Mouse (Mus musculus): ENCODE data around the gene Zbtb49. TPM values are rescaled to one million over a fixed set of nuclear protein-coding genes. Genes with fewer than 3 reads are reported as not detected.
A peak's percentile ranks its signal among the peaks of the same experiment; 100 is the strongest.

Zbtb49 gene
- polyA plus RNA-seq (2014; fragmentation: Nextera tagmentation; extraction: Ambion mirVana), result 9.2 and 10.1 TPM in 2 replicates

DNA sequence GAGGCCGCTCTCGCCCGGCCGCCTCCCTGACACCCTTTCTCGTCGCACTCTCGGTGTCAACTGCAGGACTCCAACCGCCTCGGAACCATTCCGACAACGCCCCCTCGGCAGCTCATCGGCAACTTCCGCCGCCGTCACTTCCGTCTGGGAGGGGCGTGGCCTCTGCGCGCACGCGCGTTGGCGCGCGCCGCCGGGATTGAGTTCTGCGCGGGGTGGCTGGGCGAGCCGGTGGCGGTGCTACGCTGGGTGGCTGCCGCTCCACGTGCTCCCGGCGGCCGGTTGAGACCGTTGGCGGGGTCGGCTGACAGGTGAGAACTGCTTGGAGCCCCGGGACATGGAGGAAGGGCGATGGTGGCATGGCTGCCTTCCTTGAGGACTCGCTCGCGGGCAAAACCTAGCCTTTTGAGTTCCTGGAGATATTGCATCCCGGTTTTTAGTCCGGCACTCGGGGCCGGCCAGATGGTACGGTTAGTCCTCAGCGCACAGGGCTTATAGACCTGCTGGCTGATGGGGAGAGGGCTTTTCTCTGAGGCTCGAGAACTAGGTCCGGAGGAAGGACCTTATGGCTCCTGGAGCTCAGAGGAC is at the start of gene Zbtb49, which contains the start of gene Lyar:
Zbtb49 (minus strand) TSS at position 130 of the 585 bp plus-strand sequence.
Lyar (plus strand) TSS at position 143 of the 585 bp plus-strand sequence.
- Histone ChIP-seq H3K4me2 (peak within 1 kb of the TSS; percentile 82), H3K27me3 (replicated peaks; ENCODE audit: control insufficient read depth, insufficient read depth, low read length) (no peaks in the 10 kb centered on the region), H3K36me3 (ENCODE audit: control insufficient read depth, insufficient read depth, low read length) (peaks cover 8% of the 10 kb centered on the region), H3K4me1 (replicated peaks; ENCODE audit: control insufficient read depth, insufficient read depth, low read length) (peaks cover 7% of the 10 kb centered on the region), H3K9me3 (ENCODE audit: control insufficient read depth, low read length) (no peaks in the 10 kb centered on the region), H3K27ac (ENCODE audit: low read depth, low read length) (peak within 1 kb of the TSS; percentile 55), H3K4me3 (ENCODE audit: low read depth, low read length) (peak within 1 kb of the TSS; percentile 92), H3K9ac (ENCODE audit: low read depth, low read length) (peak within 1 kb of the TSS; percentile 84)
- peak; percentile 94 for DNase-seq (ENCODE audit: low spot score)
- WGBS, result under 1% methylated on average over 55 of the region's 55 CpGs
- peak; percentile 91 for ATAC-seq (replicated peaks; ENCODE audit: low FRiP score)

DNA sequence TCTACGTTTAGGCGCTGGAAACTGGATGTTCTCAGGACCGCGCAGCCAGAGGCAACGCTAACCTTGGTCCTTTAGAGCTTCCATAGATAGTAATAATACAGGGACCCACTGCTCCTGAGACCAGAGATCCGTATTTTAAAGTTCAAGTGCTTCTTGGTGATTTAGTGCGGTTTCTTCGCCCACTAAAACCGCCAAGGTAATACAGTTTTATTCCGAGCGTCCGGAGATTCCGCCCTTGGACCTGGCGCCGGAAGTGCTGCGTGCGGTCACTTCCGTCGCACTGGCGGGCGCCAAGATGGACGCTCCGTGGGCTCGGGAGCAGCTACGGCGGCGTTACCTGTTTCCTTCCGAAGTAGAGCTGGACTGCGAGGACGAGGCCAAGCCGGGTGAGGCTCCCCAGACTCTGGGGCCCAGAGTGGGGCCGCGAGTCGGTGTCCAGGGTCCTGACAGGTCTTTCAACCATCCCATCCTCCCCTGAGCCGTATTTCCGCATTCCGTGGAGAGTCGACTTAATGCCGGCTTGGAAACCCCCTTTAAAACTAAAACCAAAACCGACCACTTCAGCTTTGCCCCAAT is 39.9 kb upstream of the Zbtb49 start, which contains the start of gene Tmem128:
Tmem128 (plus strand) TSS at position 79 of the 576 bp plus-strand sequence.
- no peaks in the 10 kb centered on the region for H3K9me3 ChIP-seq (ENCODE audit: control insufficient read depth, low read length)
- peak within 1 kb of the TSS; percentile 56 for H3K4me2 ChIP-seq
- ATAC-seq (replicated peaks; ENCODE audit: low FRiP score) (peak; percentile 73), DNase-seq (ENCODE audit: low spot score) (peak; percentile 76)
- peak within 1 kb of the TSS; percentile 64 for H3K27ac ChIP-seq (ENCODE audit: low read depth, low read length)
- H3K4me3 ChIP-seq (ENCODE audit: low read depth, low read length), result peak within 1 kb of the TSS; percentile 76
- WGBS, result under 1% methylated on average over 40 of the region's 40 CpGs
- H3K4me1 ChIP-seq (replicated peaks; ENCODE audit: control insufficient read depth, insufficient read depth, low read length), result peaks cover 3% of the 10 kb centered on the region; the same call in 1 of the 2 replicates
- H3K27me3 ChIP-seq (replicated peaks; ENCODE audit: control insufficient read depth, insufficient read depth, low read length), result no peaks in the 10 kb centered on the region
- H3K9ac ChIP-seq (ENCODE audit: low read depth, low read length), result peak within 1 kb of the TSS; percentile 78
- peaks cover 11% of the 10 kb centered on the region; the same call in 1 of the 2 replicates for H3K36me3 ChIP-seq (ENCODE audit: control insufficient read depth, insufficient read depth, low read length)

DNA sequence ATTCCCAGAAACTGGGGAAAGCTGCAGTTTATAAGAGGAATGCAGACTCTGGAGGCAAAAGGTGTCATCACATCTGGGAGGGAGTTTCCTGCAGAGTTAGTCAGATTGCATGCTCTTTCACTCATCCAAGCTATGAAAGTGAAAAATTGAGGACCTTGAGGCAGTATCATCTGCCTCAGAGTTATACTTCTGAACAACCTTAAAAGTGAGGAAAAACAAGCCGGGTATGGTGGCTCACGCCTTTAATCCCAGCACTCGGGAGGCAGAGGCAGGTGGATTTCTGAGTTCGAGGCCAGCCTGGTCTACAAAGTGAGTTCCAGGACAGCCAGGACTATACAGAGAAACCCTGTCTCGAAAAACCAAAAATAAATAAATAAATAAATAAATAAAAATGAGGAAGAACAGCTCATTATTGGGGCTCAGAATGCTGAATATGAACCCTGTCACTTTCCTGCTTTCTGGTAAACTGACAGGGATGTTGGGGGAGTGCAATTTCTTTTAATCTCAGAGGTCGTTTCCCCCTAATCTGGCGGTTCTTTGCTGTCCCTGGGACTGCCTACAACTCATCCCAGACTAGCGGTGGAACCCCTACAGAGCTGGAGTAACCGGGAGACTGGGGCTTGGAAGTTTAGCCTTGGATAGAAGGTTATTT is 39.3 kb upstream of the Zbtb49 start:
- peaks cover 3% of the 10 kb centered on the region; the same call in 1 of the 2 replicates for H3K4me1 ChIP-seq (replicated peaks; ENCODE audit: control insufficient read depth, insufficient read depth, low read length)
- peak overlapping the region; percentile 56 for H3K4me2 ChIP-seq
- H3K4me3 ChIP-seq (ENCODE audit: low read depth, low read length), result peak overlapping the region; percentile 76
- WGBS, result 38% methylated on average over 9 of the region's 9 CpGs
- H3K9ac ChIP-seq (ENCODE audit: low read depth, low read length), result peak overlapping the region; percentile 78
- DNase-seq (ENCODE audit: low spot score) (no peak), ATAC-seq (replicated peaks; ENCODE audit: low FRiP score) (0 out of 2 replicates have a peak, but pooled peaks have one; percentile 14)
- H3K27me3 ChIP-seq (replicated peaks; ENCODE audit: control insufficient read depth, insufficient read depth, low read length), result no peaks in the 10 kb centered on the region
- peaks cover 10% of the 10 kb centered on the region; the same call in 1 of the 2 replicates for H3K36me3 ChIP-seq (ENCODE audit: control insufficient read depth, insufficient read depth, low read length)
- peak overlapping the region; percentile 64; the same call in 1 of the 2 replicates for H3K27ac ChIP-seq (ENCODE audit: low read depth, low read length)
- no peaks in the 10 kb centered on the region for H3K9me3 ChIP-seq (ENCODE audit: control insufficient read depth, low read length)

DNA sequence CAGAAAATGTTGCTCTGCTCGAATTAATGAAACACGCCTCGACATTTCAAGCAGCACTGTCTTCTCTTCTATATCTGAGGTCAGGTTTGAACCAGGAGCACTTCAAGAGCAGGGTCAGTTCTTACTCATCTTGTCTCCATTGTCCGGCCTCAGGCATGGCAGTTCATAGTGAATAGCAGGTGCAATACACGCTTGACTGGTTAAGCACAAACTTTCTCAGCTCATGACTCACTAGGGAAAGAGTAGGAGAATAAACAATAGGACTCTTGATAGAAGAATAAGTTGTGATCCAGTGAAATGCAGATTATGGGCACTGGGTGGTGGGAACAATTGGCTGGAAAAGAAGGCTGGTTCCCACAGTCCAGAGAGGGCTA is 38.5 kb upstream of the Zbtb49 start:
- Histone ChIP-seq H3K4me1 (replicated peaks; ENCODE audit: control insufficient read depth, insufficient read depth, low read length) (peaks cover 3% of the 10 kb centered on the region; the same call in 1 of the 2 replicates), H3K27me3 (replicated peaks; ENCODE audit: control insufficient read depth, insufficient read depth, low read length) (no peaks in the 10 kb centered on the region), H3K27ac (ENCODE audit: low read depth, low read length) (no peak overlapping the region), H3K4me2 (no peak overlapping the region), H3K9ac (ENCODE audit: low read depth, low read length) (no peak overlapping the region), H3K4me3 (ENCODE audit: low read depth, low read length) (no peak overlapping the region), H3K9me3 (ENCODE audit: control insufficient read depth, low read length) (no peaks in the 10 kb centered on the region), H3K36me3 (ENCODE audit: control insufficient read depth, insufficient read depth, low read length) (peaks cover 7% of the 10 kb centered on the region; the same call in 1 of the 2 replicates)
- DNase-seq (ENCODE audit: low spot score) (no peak), ATAC-seq (replicated peaks; ENCODE audit: low FRiP score) (no peak)
- WGBS, result 89% methylated on average over 5 of the region's 5 CpGs

DNA sequence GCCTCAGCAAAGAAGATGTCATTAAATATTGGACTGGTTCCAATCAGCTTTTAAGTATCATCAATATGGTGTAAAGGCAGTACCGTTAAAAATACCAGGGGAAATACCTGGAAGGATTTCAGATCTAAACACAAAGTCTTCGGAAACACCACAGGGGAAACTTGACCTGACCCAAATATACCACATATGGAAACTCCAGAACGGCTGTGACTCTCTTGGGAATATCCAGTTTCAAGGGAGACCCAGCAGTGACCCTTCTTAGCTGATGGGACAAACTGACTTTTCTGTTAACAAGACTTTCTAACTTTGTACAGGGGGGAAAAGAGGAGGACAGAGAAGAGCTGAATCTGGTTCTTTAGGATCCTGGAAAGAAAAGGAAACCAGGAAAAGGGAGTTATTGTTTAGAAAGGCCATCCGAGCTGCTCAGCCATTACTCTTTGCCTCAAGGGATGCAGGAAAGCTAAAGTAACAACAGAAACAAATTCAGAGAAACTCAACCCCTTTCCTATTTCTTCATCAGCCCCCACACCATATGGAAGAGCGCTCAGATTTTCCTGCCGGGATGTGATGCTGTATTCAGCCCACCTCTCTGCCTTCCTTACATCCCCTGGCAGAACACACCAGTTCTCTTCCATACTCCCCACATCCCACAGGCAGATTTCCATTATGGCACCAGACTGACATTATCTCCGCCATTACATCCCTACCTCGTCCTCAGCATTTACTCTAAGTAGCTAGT is 37.9 kb upstream of the Zbtb49 start:
- Histone ChIP-seq H3K9me3 (ENCODE audit: control insufficient read depth, low read length) (no peaks in the 10 kb centered on the region), H3K27ac (ENCODE audit: low read depth, low read length) (no peak overlapping the region), H3K27me3 (replicated peaks; ENCODE audit: control insufficient read depth, insufficient read depth, low read length) (no peaks in the 10 kb centered on the region), H3K4me2 (no peak overlapping the region), H3K4me3 (ENCODE audit: low read depth, low read length) (no peak overlapping the region), H3K9ac (ENCODE audit: low read depth, low read length) (no peak overlapping the region), H3K4me1 (replicated peaks; ENCODE audit: control insufficient read depth, insufficient read depth, low read length) (peaks cover 3% of the 10 kb centered on the region; the same call in 1 of the 2 replicates), H3K36me3 (ENCODE audit: control insufficient read depth, insufficient read depth, low read length) (peaks cover 4% of the 10 kb centered on the region; the same call in 1 of the 2 replicates)
- 83% methylated on average over 8 of the region's 8 CpGs for WGBS
- no peak for DNase-seq (ENCODE audit: low spot score)
- ATAC-seq (replicated peaks; ENCODE audit: low FRiP score), result no peak

DNA sequence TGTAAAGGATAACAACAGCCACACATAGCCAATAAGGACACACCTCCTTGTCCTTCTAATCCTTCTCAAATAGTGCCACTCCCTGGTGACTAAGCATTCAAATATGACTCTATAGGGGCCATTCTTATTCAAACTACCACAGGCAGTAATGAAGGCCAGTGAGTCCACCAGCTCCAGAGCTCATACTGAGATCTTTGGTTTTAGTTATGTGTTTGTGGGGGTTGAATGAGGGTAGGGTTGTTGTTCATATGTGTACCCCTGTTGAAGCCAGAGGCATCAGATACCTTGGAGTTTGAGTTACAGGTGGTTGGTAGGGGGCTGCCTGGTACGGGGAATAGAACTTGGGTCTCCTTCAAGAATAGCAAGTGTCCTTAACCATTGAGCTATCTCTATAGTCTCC is 36.3 kb upstream of the Zbtb49 start:
- WGBS, result 92% methylated on average over 1 of the region's 1 CpGs
- H3K4me2 ChIP-seq, result no peak overlapping the region
- DNase-seq (ENCODE audit: low spot score), result no peak
- no peak overlapping the region for H3K4me3 ChIP-seq (ENCODE audit: low read depth, low read length)
- no peaks in the 10 kb centered on the region for H3K36me3 ChIP-seq (ENCODE audit: control insufficient read depth, insufficient read depth, low read length)
- no peak overlapping the region for H3K9ac ChIP-seq (ENCODE audit: low read depth, low read length)
- ATAC-seq (replicated peaks; ENCODE audit: low FRiP score), result no peak
- H3K9me3 ChIP-seq (ENCODE audit: control insufficient read depth, low read length), result no peaks in the 10 kb centered on the region
- no peak overlapping the region for H3K27ac ChIP-seq (ENCODE audit: low read depth, low read length)
- H3K4me1 ChIP-seq (replicated peaks; ENCODE audit: control insufficient read depth, insufficient read depth, low read length), result peaks cover 3% of the 10 kb centered on the region; the same call in 1 of the 2 replicates
- no peaks in the 10 kb centered on the region for H3K27me3 ChIP-seq (replicated peaks; ENCODE audit: control insufficient read depth, insufficient read depth, low read length)

DNA sequence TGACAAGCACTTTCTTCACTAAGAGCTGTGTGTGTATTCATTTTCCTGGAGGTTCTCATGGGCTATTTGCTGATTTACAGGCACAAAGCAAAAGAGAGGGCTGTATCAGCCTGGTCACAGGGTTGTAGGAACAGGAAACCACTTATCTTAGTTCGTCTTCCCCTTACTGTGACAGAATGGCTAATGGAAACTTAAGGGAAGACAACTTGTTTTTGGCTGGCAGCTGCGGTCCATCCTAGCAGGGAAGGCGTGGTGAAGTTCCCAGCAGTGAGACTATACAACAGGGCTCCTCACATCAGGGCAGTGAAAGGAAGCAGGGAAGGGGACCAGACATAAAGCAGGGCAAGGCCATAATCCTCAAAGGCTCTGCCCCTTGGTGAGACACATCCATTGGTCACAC is 35.4 kb upstream of the Zbtb49 start:
- Histone ChIP-seq H3K9ac (ENCODE audit: low read depth, low read length) (no peak overlapping the region), H3K4me1 (replicated peaks; ENCODE audit: control insufficient read depth, insufficient read depth, low read length) (0 out of 2 replicates have a peak, but pooled peaks cover 3% of the 10 kb centered on the region), H3K27me3 (replicated peaks; ENCODE audit: control insufficient read depth, insufficient read depth, low read length) (no peaks in the 10 kb centered on the region), H3K4me3 (ENCODE audit: low read depth, low read length) (no peak overlapping the region), H3K36me3 (ENCODE audit: control insufficient read depth, insufficient read depth, low read length) (no peaks in the 10 kb centered on the region), H3K9me3 (ENCODE audit: control insufficient read depth, low read length) (no peaks in the 10 kb centered on the region), H3K27ac (ENCODE audit: low read depth, low read length) (no peak overlapping the region), H3K4me2 (no peak overlapping the region)
- ATAC-seq (replicated peaks; ENCODE audit: low FRiP score) (0 out of 2 replicates have a peak, but pooled peaks have one; percentile 36), DNase-seq (ENCODE audit: low spot score) (no peak)
- WGBS, result 40% methylated on average over 3 of the region's 3 CpGs

DNA sequence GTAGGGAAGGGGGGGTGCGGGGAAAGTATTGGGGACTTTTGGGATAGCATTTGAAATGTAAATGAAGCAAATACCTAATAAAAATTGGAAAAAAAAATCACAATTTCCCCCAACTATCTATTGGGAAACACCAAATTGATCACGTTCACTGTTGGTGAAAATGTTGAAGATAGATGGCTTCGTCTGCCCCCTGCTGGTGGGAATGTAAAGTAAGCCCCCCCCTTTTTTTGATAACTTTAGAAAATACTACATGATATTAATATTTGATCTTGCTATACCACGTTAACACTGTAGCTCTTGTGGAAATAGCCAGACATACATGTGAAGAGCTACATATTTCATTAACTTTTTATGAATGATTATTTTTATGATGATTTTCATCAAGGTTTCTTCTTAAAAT is 34.9 kb upstream of the Zbtb49 start:
- DNase-seq (ENCODE audit: low spot score) (no peak), ATAC-seq (replicated peaks; ENCODE audit: low FRiP score) (no peak)
- 37% methylated on average over 4 of the region's 4 CpGs for WGBS
- H3K9me3 ChIP-seq (ENCODE audit: control insufficient read depth, low read length), result no peaks in the 10 kb centered on the region
- 0 out of 2 replicates have a peak, but pooled peaks cover 3% of the 10 kb centered on the region for H3K4me1 ChIP-seq (replicated peaks; ENCODE audit: control insufficient read depth, insufficient read depth, low read length)
- H3K27ac ChIP-seq (ENCODE audit: low read depth, low read length), result no peak overlapping the region
- H3K4me2 ChIP-seq, result no peak overlapping the region
- H3K9ac ChIP-seq (ENCODE audit: low read depth, low read length), result no peak overlapping the region
- no peaks in the 10 kb centered on the region for H3K27me3 ChIP-seq (replicated peaks; ENCODE audit: control insufficient read depth, insufficient read depth, low read length)
- no peak overlapping the region for H3K4me3 ChIP-seq (ENCODE audit: low read depth, low read length)
- no peaks in the 10 kb centered on the region for H3K36me3 ChIP-seq (ENCODE audit: control insufficient read depth, insufficient read depth, low read length)
